Mouse (Mus musculus) forebrain, embryonic 13.5 days (tissue): Measurements from ENCODE around the gene Ubr3. TPM values are rescaled to one million over a fixed set of nuclear protein-coding genes. Genes with fewer than 3 reads are reported as not detected.

ENCODE experiments used
- ATAC-seq: fragments of 200-750 bp; cut with Nextera tagmentation; 2 replicates; pipeline ENCODE4 v1.8.0; 2017
- H3K27ac ChIP-seq: fragments of 300-500 bp; sonication (generic); 2 replicates; pipeline ENCODE4 v1.5.1; 2015; ENCODE audit warnings: inconsistent platforms, mild to moderate bottlenecking, moderate library complexity
- H3K27me3 ChIP-seq: fragments of 300-500 bp; sonication (generic); 2 replicates; pipeline ENCODE4 v1.6.1; 2015; ENCODE audit warnings: mild to moderate bottlenecking, inconsistent platforms
- H3K36me3 ChIP-seq: fragments of 300-500 bp; sonication (generic); 2 replicates; pipeline ENCODE4 v1.6.1; 2015; ENCODE audit warnings: mild to moderate bottlenecking, inconsistent platforms; ENCODE audit not compliant: poor library complexity, severe bottlenecking
- H3K4me1 ChIP-seq: fragments of 300-500 bp; sonication (generic); 2 replicates; pipeline ENCODE4 v1.6.1; 2015; ENCODE audit warnings: inconsistent platforms
- H3K4me2 ChIP-seq: fragments of 300-500 bp; sonication (generic); 2 replicates; pipeline ENCODE4 v1.6.1; 2015; ENCODE audit warnings: inconsistent platforms, mild to moderate bottlenecking, moderate library complexity
- H3K4me3 ChIP-seq: fragments of 300-500 bp; sonication (generic); 2 replicates; pipeline ENCODE4 v1.5.1; 2015; ENCODE audit warnings: mild to moderate bottlenecking, inconsistent platforms
- H3K9ac ChIP-seq: fragments of 300-500 bp; sonication (generic); 2 replicates; pipeline ENCODE4 v1.6.1; 2015; ENCODE audit warnings: mild to moderate bottlenecking, inconsistent platforms
- H3K9me3 ChIP-seq: fragments of 300-500 bp; sonication (generic); replicated peaks from 2 replicates; pipeline ENCODE4 v1.6.1; 2016; ENCODE audit warnings: inconsistent platforms
- WGBS: fragments of 180-500 bp; shearing (Covaris S2); methylation state at CpG from one replicate; pipeline ENCODE4 v1.1.7; 2015; 5-methylcytosine and 5-hydroxymethylcytosine counted together
- polyA plus RNA-seq: library from polyadenylated mRNA; unstranded; fragments of >200 nt; fragmentation: Nextera tagmentation; extraction: Ambion mirVana; gene quantifications from 2 replicates; pipeline ENCODE4 v1.2.1, GENCODE M21; 2015

Gene Ubr3
- polyA plus RNA-seq, 1 experiment from 2014 or later, result 14.2 TPM

DNA sequence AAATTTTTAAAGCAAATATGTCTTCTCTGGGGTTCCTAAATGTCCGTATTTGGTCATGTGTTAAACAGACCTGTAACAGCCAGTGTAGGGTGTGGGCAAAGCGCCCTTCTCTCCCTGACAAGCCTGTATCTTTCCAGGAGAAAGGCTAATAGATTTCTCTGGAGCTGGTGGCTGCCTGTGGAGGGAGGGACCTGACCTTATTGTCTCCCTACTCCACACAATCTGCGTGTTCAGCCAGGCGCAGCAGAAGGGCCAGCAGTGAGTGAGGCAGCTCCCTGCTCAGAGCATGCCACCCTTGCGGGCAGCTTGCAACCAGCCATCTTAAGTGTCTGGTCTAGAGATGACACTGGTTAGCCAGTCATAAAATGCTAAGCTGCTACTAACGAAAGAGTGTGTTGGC, 147.4 kb downstream of the Ubr3 start:
- ATAC-seq, result no peak
- peaks cover 4% of the 10 kb centered on the region; the same call in 1 of the 2 replicates for H3K4me1 ChIP-seq
- 31% methylated on average over 6 of the region's 6 CpGs for WGBS
- H3K36me3 ChIP-seq, result no peaks in the 10 kb centered on the region
- H3K9ac ChIP-seq, result no peak overlapping the region
- H3K27me3 ChIP-seq, result no peaks in the 10 kb centered on the region
- no peak overlapping the region for H3K27ac ChIP-seq
- H3K4me2 ChIP-seq, result no peak overlapping the region
- no peak overlapping the region for H3K4me3 ChIP-seq
- no peaks in the 10 kb centered on the region for H3K9me3 ChIP-seq

DNA sequence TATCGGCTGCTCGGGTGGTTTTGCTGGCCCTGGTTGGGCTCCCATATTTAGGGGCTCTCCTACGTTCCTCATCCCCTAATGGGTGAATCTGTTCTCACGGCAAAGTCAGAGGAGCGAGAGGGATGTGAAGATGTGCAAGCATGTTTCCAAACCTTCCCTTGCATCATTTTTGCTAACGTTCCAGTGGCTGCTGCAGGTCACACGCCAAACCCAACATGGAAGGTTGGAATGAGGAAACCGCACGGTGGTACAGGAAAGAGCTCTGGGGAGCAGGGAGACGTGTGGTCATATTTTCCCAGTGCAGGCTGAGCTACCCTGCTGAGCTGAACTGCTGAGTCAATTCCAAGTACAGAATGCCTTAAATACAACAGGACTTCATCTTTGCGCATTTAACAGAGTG, 150.8 kb downstream of the Ubr3 start:
- Histone ChIP-seq H3K4me2 (no peak overlapping the region), H3K9ac (no peak overlapping the region), H3K27ac (no peak overlapping the region), H3K27me3 (no peaks in the 10 kb centered on the region), H3K36me3 (no peaks in the 10 kb centered on the region), H3K4me1 (peaks cover 4% of the 10 kb centered on the region; the same call in 1 of the 2 replicates), H3K9me3 (no peaks in the 10 kb centered on the region), H3K4me3 (no peak overlapping the region)
- ATAC-seq, result no peak
- WGBS, result 93% methylated on average over 11 of the region's 11 CpGs

- peaks cover 19% of the 10 kb centered on the region for H3K4me1 ChIP-seq
- peak; percentile 58; the same call in 1 of the 2 replicates for ATAC-seq
- no peak overlapping the region for H3K4me3 ChIP-seq
- no peak overlapping the region for H3K9ac ChIP-seq
- H3K36me3 ChIP-seq, result no peaks in the 10 kb centered on the region
- H3K4me2 ChIP-seq, result no peak overlapping the region
- no peaks in the 10 kb centered on the region for H3K27me3 ChIP-seq
- H3K9me3 ChIP-seq, result no peaks in the 10 kb centered on the region
- peak overlapping the region; percentile 55 for H3K27ac ChIP-seq
- WGBS, result 25% methylated on average over 9 of the region's 9 CpGs
Observed at GRCm38 (mm10) chr2:70053803-70054202, 156.8 kb downstream of the Ubr3 start.

DNA sequence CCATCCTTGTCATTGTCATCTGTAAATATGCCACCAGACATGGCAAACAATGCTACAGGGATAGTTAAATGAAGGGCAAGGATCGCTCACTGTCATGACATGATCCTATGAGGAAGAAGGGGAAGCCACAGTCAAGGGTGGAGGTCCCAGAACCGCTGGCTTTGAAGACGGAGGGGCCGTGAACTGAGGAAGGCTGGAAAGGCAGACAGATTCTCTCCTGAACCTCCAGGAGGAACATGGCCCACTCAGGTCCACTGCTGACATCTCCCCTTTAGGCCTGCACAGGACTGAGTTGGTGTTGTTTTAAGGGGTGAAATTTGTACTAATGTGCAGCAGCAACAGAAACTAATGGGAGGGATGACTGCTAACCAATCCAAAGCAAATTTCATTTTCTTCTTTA, 161.2 kb downstream of the Ubr3 start:
- H3K4me2 ChIP-seq, result no peak overlapping the region
- H3K27me3 ChIP-seq, result no peaks in the 10 kb centered on the region
- no peaks in the 10 kb centered on the region for H3K36me3 ChIP-seq
- no peak overlapping the region for H3K27ac ChIP-seq
- 94% methylated on average over 4 of the region's 4 CpGs for WGBS
- peaks cover 30% of the 10 kb centered on the region for H3K4me1 ChIP-seq
- H3K9ac ChIP-seq, result no peak overlapping the region
- no peak overlapping the region for H3K4me3 ChIP-seq
- H3K9me3 ChIP-seq, result no peaks in the 10 kb centered on the region
- no peak for ATAC-seq

GRCm38 (mm10) chr2:70060359-70061345, 163.6 kb downstream of the Ubr3 start:
- Histone ChIP-seq H3K4me2 (0 out of 2 replicates have a peak overlapping the region, but pooled peaks have one; percentile 18), H3K27ac (peak overlapping the region; percentile 85), H3K27me3 (no peaks in the 10 kb centered on the region), H3K4me1 (peaks cover 18% of the 10 kb centered on the region), H3K4me3 (no peak overlapping the region), H3K9me3 (no peaks in the 10 kb centered on the region), H3K36me3 (no peaks in the 10 kb centered on the region), H3K9ac (no peak overlapping the region)
- ATAC-seq, result peak; percentile 71
- 44% methylated on average over 11 of the region's 11 CpGs for WGBS

- H3K9me3 ChIP-seq, result no peaks in the 10 kb centered on the region
- no peak overlapping the region for H3K9ac ChIP-seq
- H3K4me3 ChIP-seq, result no peak overlapping the region
- ATAC-seq, result no peak
- 91% methylated on average over 6 of the region's 6 CpGs for WGBS
- no peak overlapping the region for H3K4me2 ChIP-seq
- H3K4me1 ChIP-seq, result peaks cover 28% of the 10 kb centered on the region
- no peak overlapping the region for H3K27ac ChIP-seq
- H3K36me3 ChIP-seq, result no peaks in the 10 kb centered on the region
- H3K27me3 ChIP-seq, result no peaks in the 10 kb centered on the region
Observed at GRCm38 (mm10) chr2:70065116-70065515, 168.1 kb downstream of the Ubr3 start.

DNA sequence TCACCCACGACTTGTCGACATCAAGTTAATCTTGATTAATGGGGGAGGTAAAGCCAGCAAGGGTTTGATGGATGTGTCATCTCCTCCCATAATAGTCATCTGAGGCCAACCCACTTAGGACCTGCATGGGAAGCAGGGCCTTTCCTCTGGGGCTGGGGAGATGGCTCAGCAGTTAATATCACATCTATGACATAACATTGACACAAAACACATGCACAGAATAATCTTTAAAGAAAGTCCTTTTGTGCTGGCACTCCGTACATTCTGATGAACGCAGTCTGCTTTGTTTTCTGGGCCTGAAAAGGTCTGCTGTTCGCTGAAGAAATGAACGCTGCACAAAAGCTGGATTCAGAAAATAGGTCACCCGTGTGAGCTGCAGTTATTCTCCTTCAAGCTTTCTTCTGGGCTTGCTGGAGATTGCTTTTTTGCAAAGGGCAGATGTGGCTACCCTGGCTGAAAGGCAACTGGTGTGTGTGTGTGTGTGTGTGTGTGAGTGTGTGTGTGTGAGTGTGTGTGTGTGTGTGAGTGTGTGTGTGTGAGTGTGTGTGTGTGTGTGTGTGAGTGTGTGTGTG, 168.8 kb downstream of the Ubr3 start:
- peak overlapping the region; percentile 31; the same call in 1 of the 2 replicates for H3K27ac ChIP-seq
- no peaks in the 10 kb centered on the region for H3K9me3 ChIP-seq
- H3K9ac ChIP-seq, result no peak overlapping the region; the same call in 1 of the 2 replicates
- peaks cover 24% of the 10 kb centered on the region for H3K4me1 ChIP-seq
- H3K27me3 ChIP-seq, result no peaks in the 10 kb centered on the region
- H3K36me3 ChIP-seq, result no peaks in the 10 kb centered on the region
- H3K4me3 ChIP-seq, result no peak overlapping the region
- ATAC-seq, result no peak
- no peak overlapping the region for H3K4me2 ChIP-seq
- WGBS, result 18% methylated on average over 7 of the region's 7 CpGs

DNA sequence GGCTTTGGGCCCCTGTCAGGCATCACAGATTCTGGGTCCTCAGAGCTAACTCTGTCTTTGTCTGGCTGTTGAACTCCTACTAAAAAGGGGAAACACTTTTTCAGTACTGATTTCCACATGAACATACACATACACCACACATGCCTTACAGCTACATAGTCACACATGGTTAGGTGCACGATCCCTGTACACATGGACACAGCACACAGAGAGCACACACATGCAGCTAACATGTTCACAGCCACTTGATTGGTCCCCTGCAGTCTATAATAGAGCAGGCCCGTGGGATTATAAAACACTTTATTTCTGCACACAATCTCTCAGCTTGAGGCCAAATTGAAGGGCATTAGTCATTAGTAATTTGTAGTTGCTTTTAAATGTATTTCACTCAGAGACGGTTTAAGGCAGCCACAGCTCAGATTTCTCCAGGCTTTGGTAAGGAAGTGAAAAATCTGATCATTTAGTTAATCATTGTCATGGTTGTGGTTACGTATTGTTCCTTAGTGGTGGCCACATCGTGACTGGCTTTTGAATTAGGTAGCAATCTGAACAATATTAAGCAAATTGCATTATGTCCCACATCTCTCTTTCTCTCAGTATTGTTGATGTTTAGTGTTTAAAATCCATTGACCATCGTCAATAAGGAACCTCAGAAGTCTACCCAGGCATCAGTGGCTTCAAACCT, 169.4 kb downstream of the Ubr3 start:
- Histone ChIP-seq H3K36me3 (no peaks in the 10 kb centered on the region), H3K27me3 (no peaks in the 10 kb centered on the region), H3K9me3 (no peaks in the 10 kb centered on the region), H3K4me2 (no peak overlapping the region), H3K4me1 (peaks cover 18% of the 10 kb centered on the region), H3K9ac (no peak overlapping the region), H3K4me3 (no peak overlapping the region), H3K27ac (no peak overlapping the region)
- ATAC-seq, result no peak
- 46% methylated on average over 6 of the region's 6 CpGs for WGBS

- no peaks in the 10 kb centered on the region for H3K9me3 ChIP-seq
- no peaks in the 10 kb centered on the region for H3K27me3 ChIP-seq
- peaks cover 17% of the 10 kb centered on the region for H3K4me1 ChIP-seq
- H3K4me2 ChIP-seq, result no peak overlapping the region
- no peak for ATAC-seq
- 89% methylated on average over 5 of the region's 5 CpGs for WGBS
- H3K36me3 ChIP-seq, result no peaks in the 10 kb centered on the region
- no peak overlapping the region for H3K9ac ChIP-seq
- no peak overlapping the region for H3K4me3 ChIP-seq
- H3K27ac ChIP-seq, result no peak overlapping the region
Observed at GRCm38 (mm10) chr2:70069861-70070260, 172.8 kb downstream of the Ubr3 start.

Other genes with a start within 250 kb of the Ubr3 start
- gene Klhl41, start 227.1 kb upstream of the Ubr3 start, polyA plus RNA-seq, result 0.15 TPM in 2 replicates
- 14.1 and 14.5 TPM in 2 replicates for gene Fastkd1, start 183.7 kb upstream of the Ubr3 start, polyA plus RNA-seq
- 139 and 147 TPM in 2 replicates for gene Ppig, start 174.7 kb upstream of the Ubr3 start, polyA plus RNA-seq
- 3.9 and 4.6 TPM in 2 replicates for gene Ccdc173, start 107.7 kb upstream of the Ubr3 start, polyA plus RNA-seq
- 37.4 and 37.5 TPM in 2 replicates for gene Phospho2, start 107.6 kb upstream of the Ubr3 start, polyA plus RNA-seq
- gene Klhl23, start 75.3 kb upstream of the Ubr3 start, polyA plus RNA-seq, result 45.2 and 49.5 TPM in 2 replicates
- 400 and 426 TPM in 2 replicates for gene Ssb, start 35.7 kb upstream of the Ubr3 start, polyA plus RNA-seq
- gene Mettl5, start 11.6 kb upstream of the Ubr3 start, polyA plus RNA-seq, result 36.2 and 40.6 TPM in 2 replicates
- gene Myo3b, start 141.9 kb downstream of the Ubr3 start, polyA plus RNA-seq, result 0.18 and 0.25 TPM in 2 replicates